Mouse (Mus musculus) kidney, adult 2 months (tissue): ENCODE results near the gene Pla2g4b.

Experiments used
- CTCF ChIP-seq: fragments of 200-500 bp; conservative IDR thresholded peaks from 2 replicates; pipeline ENCODE4 v1.5.1; 2011; ENCODE audit warnings: low read depth, mild to moderate bottlenecking, control low read depth, low read length, moderate library complexity, mixed read lengths; ENCODE audit not compliant: insufficient read depth, insufficient read length
- POLR2A ChIP-seq: fragments of 200-500 bp; IDR thresholded peaks from one replicate; pipeline ENCODE4 v1.6.1; 2011; ENCODE audit warnings: low read depth, low read length, control low read depth

- TF ChIP-seq CTCF = no peak
- no peak for TF ChIP-seq POLR2A
Measured at GRCm38 (mm10) chr2:119992349-119992748, 40.9 kb upstream of the Pla2g4b start.
